Mouse (Mus musculus) lung, postnatal 0 days (tissue): ENCODE measurements around the gene Eif4a1.

Experiments
- CTCF ChIP-seq: IDR thresholded peaks from 2 replicates; pipeline ENCODE4 v1.5.1; 2016; ENCODE audit warnings: antibody characterized with exemption, mild to moderate bottlenecking
- EP300 ChIP-seq: IDR thresholded peaks from 2 replicates; pipeline ENCODE4 v1.6.1; 2016; ENCODE audit warnings: antibody characterized with exemption, mild to moderate bottlenecking, control low read depth

DNA sequence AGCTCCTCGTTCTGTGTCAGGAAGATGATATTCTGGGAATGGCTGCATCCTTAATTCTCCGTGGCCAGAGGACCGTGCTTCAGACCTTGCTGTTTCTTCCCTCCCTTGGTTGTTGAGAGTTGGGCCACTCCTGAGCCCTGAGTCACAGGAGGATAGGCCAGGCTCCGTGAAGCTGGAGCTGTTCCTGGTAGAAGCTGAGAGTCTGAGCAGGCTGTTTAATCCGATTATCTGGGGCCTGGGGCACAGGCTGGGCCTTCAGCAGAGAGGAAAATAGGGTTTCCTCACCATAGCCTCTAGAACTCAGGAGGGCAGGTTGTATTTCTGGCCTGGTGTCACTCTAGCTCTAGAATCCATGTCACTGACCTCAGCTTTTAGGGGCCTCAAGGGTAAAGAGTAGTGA is 18.8 kb downstream of the Eif4a1 start:
- TF ChIP-seq CTCF = no peak
- TF ChIP-seq EP300 = no peak
